8 mouse cellular contexts compared by ENCODE assay signal in the genomic region with DNA sequence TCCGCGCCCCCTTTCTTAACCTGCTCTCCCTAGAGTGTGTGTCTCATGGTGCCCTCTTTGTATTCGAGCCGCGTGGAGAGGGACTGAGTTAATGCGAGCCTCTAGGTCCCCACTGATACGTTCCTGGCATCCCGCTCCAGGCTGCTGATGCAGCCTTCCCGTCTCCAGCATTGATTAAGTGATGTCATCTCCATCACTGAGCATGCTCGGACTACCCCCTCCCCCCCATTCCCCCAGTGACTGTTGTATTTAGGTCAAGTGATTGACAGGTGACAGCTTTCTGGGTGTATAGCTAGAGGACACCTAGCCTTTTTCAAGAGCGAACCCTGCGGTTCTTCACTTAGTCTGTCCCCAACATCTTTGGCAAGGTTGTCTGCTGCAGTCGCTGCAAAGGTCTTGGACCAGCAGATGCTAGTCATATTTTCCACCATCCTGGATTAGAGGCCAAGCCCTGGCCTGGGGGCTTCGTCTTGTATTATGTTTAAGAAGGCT. TPM values are rescaled to one million over a fixed set of nuclear protein-coding genes. Genes with fewer than 3 reads are reported as not detected.
A peak's percentile ranks its signal among the peaks of the same experiment; 100 is the strongest.
DNase-seq lines count a peak whose midpoint lies in the region; ATAC-seq and TF ChIP-seq lines count a peak whose summit lies in the region.

No protein-coding gene starts in this region.

- peak overlapping the region; percentile 66 for H3K4me3 ChIP-seq in kidney, embryonic 15.5 days (replicated peaks)
- H3K4me3 ChIP-seq in embryonic facial prominence, embryonic 14.5 days (ENCODE audit: low read depth, low read length): peak overlapping the region; percentile 75
- H3K4me3 ChIP-seq in layer of hippocampus, adult 2 months: peak overlapping the region; percentile 98

- H3K27me3 ChIP-seq in kidney, embryonic 15.5 days: peaks cover 27% of the 10 kb centered on the region
- H3K27me3 ChIP-seq in embryonic facial prominence, embryonic 14.5 days (replicated peaks; ENCODE audit: control insufficient read depth, insufficient read depth, low read length): no peaks in the 10 kb centered on the region

- no peak overlapping the region for H3K9ac ChIP-seq in kidney, embryonic 15.5 days
- peak overlapping the region; percentile 69 for H3K9ac ChIP-seq in embryonic facial prominence, embryonic 14.5 days (ENCODE audit: low read depth, low read length)

- 14% methylated on average over 14 of the region's 14 CpGs for WGBS in kidney, embryonic 15.5 days
- 8% methylated on average over 14 of the region's 14 CpGs for WGBS in embryonic facial prominence, embryonic 14.5 days

- H3K4me2 ChIP-seq in kidney, embryonic 15.5 days: peak overlapping the region; percentile 92
- peak overlapping the region; percentile 92 for H3K4me2 ChIP-seq in embryonic facial prominence, embryonic 14.5 days (ENCODE audit: low read depth, low read length)

- 0 out of 2 replicates have a peak, but pooled peaks cover 3% of the 10 kb centered on the region for H3K36me3 ChIP-seq in kidney, embryonic 15.5 days
- H3K36me3 ChIP-seq in embryonic facial prominence, embryonic 14.5 days (ENCODE audit: control insufficient read depth, insufficient read depth, low read length): no peaks in the 10 kb centered on the region

- H3K27ac ChIP-seq in kidney, embryonic 15.5 days: no peak overlapping the region
- H3K27ac ChIP-seq in embryonic facial prominence, embryonic 14.5 days (replicated peaks; ENCODE audit: low read depth, low read length): no peak overlapping the region
- H3K27ac ChIP-seq in layer of hippocampus, adult 2 months: peak overlapping the region; percentile 96

- H3K9me3 ChIP-seq in kidney, embryonic 15.5 days (replicated peaks): no peaks in the 10 kb centered on the region
- H3K9me3 ChIP-seq in embryonic facial prominence, embryonic 14.5 days (ENCODE audit: control insufficient read depth, low read length): peaks cover 3% of the 10 kb centered on the region

- H3K4me1 ChIP-seq in kidney, embryonic 15.5 days: peaks cover 18% of the 10 kb centered on the region
- peaks cover 12% of the 10 kb centered on the region for H3K4me1 ChIP-seq in embryonic facial prominence, embryonic 14.5 days (ENCODE audit: control insufficient read depth, insufficient read depth, low read length)

- no peak for TF ChIP-seq CTCF in layer of hippocampus, adult 2 months (conservative IDR thresholded peaks at IDR 0.05)

- no peak for DNase-seq in kidney, adult 8-10 months
- peak; percentile 56 for DNase-seq in embryonic facial prominence, embryonic 14.5 days (ENCODE audit: low spot score)
- peak; percentile 62 to 64 for DNase-seq in layer of hippocampus, adult 2 months (ENCODE audit: low spot score in 2 of 2)
- peak; percentile 11 for DNase-seq in naive thymus-derived CD4-positive, alpha-beta T cell, adult 2 months (ENCODE audit: low read depth)
- DNase-seq in gastrocnemius, adult 8-10 months (ENCODE audit: low spot score in 2 of 2): no peak
- no peak for DNase-seq in lung, postnatal 25 days (ENCODE audit: low spot score)
- DNase-seq in kidney, postnatal 10 days: no peak

- no peak for ATAC-seq in kidney, embryonic 15.5 days (replicated peaks; ENCODE audit: low FRiP score)
- peak; percentile 74 for ATAC-seq in embryonic facial prominence, embryonic 14.5 days (ENCODE audit: low read depth)

RNA-seq across cellular contexts. Expression of a gene that starts 1.6 kb away (rescaled TPM):
- polyA plus RNA-seq in kidney, embryonic 15.5 days (2015; fragmentation: Nextera tagmentation; extraction: Ambion mirVana): 6.0 and 6.7 TPM in 2 replicates
- 12.1 and 13.6 TPM in 2 replicates for polyA plus RNA-seq in embryonic facial prominence, embryonic 14.5 days (2014; fragmentation: Nextera tagmentation; extraction: Ambion mirVana)
- total RNA-seq in layer of hippocampus, adult 2 months (2021): 100 to 1,000 TPM; 467 to 553 TPM
- 1 to 10 TPM in 1 of 4 experiments, under 1 TPM in 3; 0.24 to 2.2 (median 0.90) TPM for total RNA-seq in gastrocnemius, adult 8-10 months (2022)

Comparison
In these comparisons a context has a peak if more than half of its experiments do, and no peak if none do; other contexts are left out.
1. DNase-seq: peak in embryonic facial prominence, embryonic 14.5 days (single experiment), layer of hippocampus, adult 2 months (2 of 2) and naive thymus-derived CD4-positive, alpha-beta T cell, adult 2 months (single experiment); none in kidney, adult 8-10 months (0 of 2), gastrocnemius, adult 8-10 months (0 of 2), lung, postnatal 25 days (single experiment) and kidney, postnatal 10 days (single experiment).
2. RNA of a gene that starts 1.6 kb away (total RNA-seq): 467 to 553 TPM in layer of hippocampus, adult 2 months; 0.24 to 2.2 TPM in gastrocnemius, adult 8-10 months; every median in the first group is over 100 times any median in the second.
3. Peak in every context shown above with its lines, with median percentiles within 50 percentile points of each other: H3K4me3 ChIP-seq.